Mouse (Mus musculus): ENCODE data around the gene Kti12. TPM values are rescaled to one million over a fixed set of nuclear protein-coding genes. Genes with fewer than 3 reads are reported as not detected.
A peak's percentile ranks its signal among the peaks of the same experiment; 100 is the strongest.

The Kti12 gene
- polyA plus RNA-seq, 1 experiment: 24.1 TPM

- peaks cover 7% of the 10 kb centered on the region; the same call in 1 of the 2 replicates for H3K4me1 ChIP-seq (ENCODE audit: control insufficient read depth, insufficient read depth, insufficient read length, low read length)
- H3K27me3 ChIP-seq (ENCODE audit: control insufficient read depth, insufficient read depth, low read length): no peaks in the 10 kb centered on the region
- no peaks in the 10 kb centered on the region for H3K36me3 ChIP-seq (ENCODE audit: control insufficient read depth, insufficient read depth, low read length)
- WGBS: 35% methylated on average over 3 of the region's 3 CpGs
- no peak overlapping the region for H3K27ac ChIP-seq (ENCODE audit: insufficient read depth, low read depth, low read length)
- H3K4me3 ChIP-seq (ENCODE audit: low read depth, low read length): 0 out of 2 replicates have a peak overlapping the region, but pooled peaks have one; percentile 13
- no peak for TF ChIP-seq CTCF (IDR thresholded peaks at IDR 0.05; ENCODE audit: extremely low read depth, insufficient read length, insufficient replicate concordance, low read depth, low read length)
- no peak for TF ChIP-seq POLR2A (IDR thresholded peaks at IDR 0.05; ENCODE audit: low read depth, low read length)
These were observed 12.1 kb upstream of the Kti12 start for GRCm38 (mm10) chr4:108835496-108835895.

- TF ChIP-seq POLR2A (IDR thresholded peaks at IDR 0.05; ENCODE audit: low read depth, low read length): no peak
- TF ChIP-seq CTCF (IDR thresholded peaks at IDR 0.05; ENCODE audit: extremely low read depth, insufficient read length, insufficient replicate concordance, low read depth, low read length): no peak
- no peaks in the 10 kb centered on the region for H3K36me3 ChIP-seq (ENCODE audit: control insufficient read depth, insufficient read depth, low read length)
- WGBS: 73% methylated on average over 4 of the region's 4 CpGs
These were observed 9.6 kb upstream of the Kti12 start for GRCm38 (mm10) chr4:108838031-108838430.

GRCm38 (mm10) chr4:108841920-108842578, 5.5 kb upstream of the Kti12 start:
- H3K27me3 ChIP-seq (ENCODE audit: control insufficient read depth, insufficient read depth, low read length): no peaks in the 10 kb centered on the region
- no peaks in the 10 kb centered on the region for H3K36me3 ChIP-seq (ENCODE audit: control insufficient read depth, insufficient read depth, low read length)
- WGBS: 28% methylated on average over 7 of the region's 7 CpGs
- TF ChIP-seq CTCF (IDR thresholded peaks at IDR 0.05; ENCODE audit: extremely low read depth, insufficient read length, insufficient replicate concordance, low read depth, low read length) (no peak), POLR2A (IDR thresholded peaks at IDR 0.05; ENCODE audit: low read depth, low read length) (no peak)
- no peak overlapping the region for H3K27ac ChIP-seq (ENCODE audit: insufficient read depth, low read depth, low read length)
- H3K4me3 ChIP-seq (ENCODE audit: low read depth, low read length): no peak overlapping the region
- no peaks in the 10 kb centered on the region for H3K4me1 ChIP-seq (ENCODE audit: control insufficient read depth, insufficient read depth, insufficient read length, low read length)

More at GRCm38 (mm10) chr4:108838031-108838430, 9.6 kb upstream of the Kti12 start:
- H3K27ac ChIP-seq (ENCODE audit: insufficient read depth, low read depth, low read length): no peak overlapping the region
- no peak overlapping the region for H3K4me3 ChIP-seq (ENCODE audit: low read depth, low read length)
- no peaks in the 10 kb centered on the region for H3K27me3 ChIP-seq (ENCODE audit: control insufficient read depth, insufficient read depth, low read length)
- H3K4me1 ChIP-seq (ENCODE audit: control insufficient read depth, insufficient read depth, insufficient read length, low read length): peaks cover 7% of the 10 kb centered on the region; the same call in 1 of the 2 replicates

GRCm38 (mm10) chr4:108843336-108843735, 4.2 kb upstream of the Kti12 start:
- no peak overlapping the region for H3K27ac ChIP-seq (ENCODE audit: insufficient read depth, low read depth, low read length)
- no peak overlapping the region for H3K4me3 ChIP-seq (ENCODE audit: low read depth, low read length)
- H3K4me1 ChIP-seq (ENCODE audit: control insufficient read depth, insufficient read depth, insufficient read length, low read length): 0 out of 2 replicates have a peak, but pooled peaks cover under 1% of the 10 kb centered on the region
- H3K36me3 ChIP-seq (ENCODE audit: control insufficient read depth, insufficient read depth, low read length): no peaks in the 10 kb centered on the region
- TF ChIP-seq CTCF (IDR thresholded peaks at IDR 0.05; ENCODE audit: extremely low read depth, insufficient read length, insufficient replicate concordance, low read depth, low read length) (no peak), POLR2A (IDR thresholded peaks at IDR 0.05; ENCODE audit: low read depth, low read length) (no peak)
- H3K27me3 ChIP-seq (ENCODE audit: control insufficient read depth, insufficient read depth, low read length): no peaks in the 10 kb centered on the region

GRCm38 (mm10) chr4:108845824-108846569, 1.6 kb upstream of the Kti12 start:
- H3K36me3 ChIP-seq (ENCODE audit: control insufficient read depth, insufficient read depth, low read length): peaks cover 5% of the 10 kb centered on the region; the same call in 1 of the 2 replicates
- WGBS: 72% methylated on average over 5 of the region's 5 CpGs
- H3K4me3 ChIP-seq (ENCODE audit: low read depth, low read length): no peak overlapping the region
- peaks cover 8% of the 10 kb centered on the region; the same call in 1 of the 2 replicates for H3K4me1 ChIP-seq (ENCODE audit: control insufficient read depth, insufficient read depth, insufficient read length, low read length)
- TF ChIP-seq CTCF (IDR thresholded peaks at IDR 0.05; ENCODE audit: extremely low read depth, insufficient read length, insufficient replicate concordance, low read depth, low read length) (no peak), POLR2A (IDR thresholded peaks at IDR 0.05; ENCODE audit: low read depth, low read length) (no peak)
- H3K27me3 ChIP-seq (ENCODE audit: control insufficient read depth, insufficient read depth, low read length): no peaks in the 10 kb centered on the region
- no peak overlapping the region for H3K27ac ChIP-seq (ENCODE audit: insufficient read depth, low read depth, low read length)

- peak within 1 kb of the TSS; percentile 45 for H3K27ac ChIP-seq (ENCODE audit: insufficient read depth, low read depth, low read length)
- 2% methylated on average over 20 of the region's 20 CpGs for WGBS
- no peaks in the 10 kb centered on the region for H3K27me3 ChIP-seq (ENCODE audit: control insufficient read depth, insufficient read depth, low read length)
- TF ChIP-seq CTCF (IDR thresholded peaks at IDR 0.05; ENCODE audit: extremely low read depth, insufficient read length, insufficient replicate concordance, low read depth, low read length) (no peak), POLR2A (IDR thresholded peaks at IDR 0.05; ENCODE audit: low read depth, low read length) (no peak)
- peaks cover 13% of the 10 kb centered on the region for H3K36me3 ChIP-seq (ENCODE audit: control insufficient read depth, insufficient read depth, low read length)
- H3K4me1 ChIP-seq (ENCODE audit: control insufficient read depth, insufficient read depth, insufficient read length, low read length): peaks cover 8% of the 10 kb centered on the region; the same call in 1 of the 2 replicates
- peak within 1 kb of the TSS; percentile 98 for H3K4me3 ChIP-seq (ENCODE audit: low read depth, low read length)
These were observed 892 bp downstream of the Kti12 start, which contains the start of gene A730015C16Rik for GRCm38 (mm10) chr4:108848505-108848848. TSS of gene A730015C16Rik (minus strand) at chr4:108848619.

GRCm38 (mm10) chr4:108866806-108867205, 19.2 kb downstream of the Kti12 start:
- Histone ChIP-seq H3K36me3 (ENCODE audit: control insufficient read depth, insufficient read depth, low read length) (peaks cover 5% of the 10 kb centered on the region), H3K4me3 (ENCODE audit: low read depth, low read length) (no peak overlapping the region), H3K27ac (ENCODE audit: insufficient read depth, low read depth, low read length) (no peak overlapping the region), H3K4me1 (ENCODE audit: control insufficient read depth, insufficient read depth, insufficient read length, low read length) (no peaks in the 10 kb centered on the region), H3K27me3 (ENCODE audit: control insufficient read depth, insufficient read depth, low read length) (no peaks in the 10 kb centered on the region)
- TF ChIP-seq CTCF (IDR thresholded peaks at IDR 0.05; ENCODE audit: extremely low read depth, insufficient read length, insufficient replicate concordance, low read depth, low read length): no peak
- no peak for TF ChIP-seq POLR2A (IDR thresholded peaks at IDR 0.05; ENCODE audit: low read depth, low read length)
- 66% methylated on average over 7 of the region's 7 CpGs for WGBS

Data from small intestine, adult 2 months (tissue).